Mouse (Mus musculus): Measurements from ENCODE around the gene Pld3. TPM values are rescaled to one million over a fixed set of nuclear protein-coding genes. Genes with fewer than 3 reads are reported as not detected.
A peak's percentile ranks its signal among the peaks of the same experiment; 100 is the strongest.
"Not testable (repeated sequence)": the region's sequence is repeated elsewhere in the genome, so short reads cannot be mapped to it uniquely, and the experiment has no call there.

Pld3 gene
- total RNA-seq, 2 experiments from 2014 or later = 3.8 to 6.3 TPM

DNA sequence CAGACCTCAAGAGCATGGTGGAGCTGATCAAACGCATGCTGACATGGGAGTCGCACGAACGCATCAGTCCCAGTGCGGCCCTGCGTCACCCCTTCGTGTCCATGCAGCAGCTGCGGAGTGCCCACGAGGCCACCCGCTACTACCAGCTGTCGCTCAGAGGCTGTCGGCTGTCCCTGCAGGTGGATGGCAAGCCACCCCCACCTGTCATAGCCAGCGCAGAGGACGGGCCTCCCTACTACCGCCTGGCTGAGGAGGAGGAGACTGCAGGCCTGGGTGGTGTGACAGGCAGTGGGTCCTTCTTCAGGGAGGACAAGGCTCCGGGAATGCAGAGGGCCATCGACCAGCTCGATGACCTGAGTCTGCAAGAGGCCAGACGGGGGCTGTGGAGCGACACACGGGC, 23.9 kb downstream of the Pld3 start:
- ATAC-seq (replicated peaks; ENCODE audit: poor library complexity, severe bottlenecking) = no peak

DNA sequence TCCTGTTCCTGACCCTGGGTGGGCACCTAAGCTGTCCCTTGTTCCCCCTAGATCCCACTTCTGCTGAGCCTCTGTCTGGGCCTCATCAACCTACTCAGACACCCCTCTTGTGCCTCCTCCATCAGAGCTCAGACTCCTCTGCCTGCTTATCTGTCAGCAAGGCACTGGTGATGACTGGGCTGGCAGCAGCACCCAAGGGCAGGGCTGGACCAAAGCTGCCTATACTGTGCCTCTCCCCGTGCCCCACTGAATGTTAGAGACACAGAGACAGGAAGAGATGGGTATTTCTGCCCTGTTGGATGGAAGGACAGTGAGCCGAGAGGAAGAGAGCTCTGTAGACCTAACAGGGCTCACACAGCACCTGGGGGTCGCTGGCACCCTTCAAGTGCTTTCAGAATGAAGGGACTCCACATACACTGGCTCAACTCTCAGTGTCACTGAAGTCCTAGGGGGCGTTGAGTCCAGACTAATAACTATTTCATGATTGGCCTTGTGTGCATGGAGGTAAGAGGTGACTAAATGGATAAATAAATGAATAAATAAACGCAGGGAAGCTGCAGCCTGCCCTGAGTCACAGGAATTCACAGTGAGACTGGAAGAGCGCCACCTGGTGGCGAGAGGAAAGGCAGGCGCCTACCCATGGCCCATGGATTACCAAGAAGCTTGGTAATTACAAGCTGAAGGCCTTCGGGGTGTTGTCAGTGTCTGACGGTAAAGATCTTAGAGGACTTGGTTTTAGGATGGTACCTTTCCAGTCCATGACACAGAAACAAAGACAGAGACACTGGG, 26.8 kb downstream of the Pld3 start:
- peak; percentile 73 for ATAC-seq (replicated peaks; ENCODE audit: poor library complexity, severe bottlenecking)

DNA sequence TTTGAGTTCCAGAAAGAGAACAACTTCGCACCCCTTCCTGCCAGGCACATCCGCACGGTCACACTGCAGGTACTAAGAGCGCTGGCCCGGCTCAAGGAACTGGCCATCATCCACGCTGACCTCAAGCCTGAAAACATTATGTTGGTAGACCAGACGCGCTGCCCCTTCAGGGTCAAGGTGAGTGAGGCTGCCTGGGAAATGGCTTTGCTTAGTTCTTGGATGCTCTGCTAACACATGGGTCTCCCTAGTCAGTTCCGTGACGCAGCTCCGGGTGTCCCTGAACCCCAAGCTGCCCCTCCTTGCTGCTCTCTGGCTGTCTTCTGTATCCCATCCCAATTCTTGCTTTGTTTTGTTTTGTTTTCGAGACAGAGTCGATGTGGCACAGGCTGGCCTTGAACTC, 29.2 kb downstream of the Pld3 start:
- no peak for ATAC-seq (replicated peaks; ENCODE audit: poor library complexity, severe bottlenecking)

DNA sequence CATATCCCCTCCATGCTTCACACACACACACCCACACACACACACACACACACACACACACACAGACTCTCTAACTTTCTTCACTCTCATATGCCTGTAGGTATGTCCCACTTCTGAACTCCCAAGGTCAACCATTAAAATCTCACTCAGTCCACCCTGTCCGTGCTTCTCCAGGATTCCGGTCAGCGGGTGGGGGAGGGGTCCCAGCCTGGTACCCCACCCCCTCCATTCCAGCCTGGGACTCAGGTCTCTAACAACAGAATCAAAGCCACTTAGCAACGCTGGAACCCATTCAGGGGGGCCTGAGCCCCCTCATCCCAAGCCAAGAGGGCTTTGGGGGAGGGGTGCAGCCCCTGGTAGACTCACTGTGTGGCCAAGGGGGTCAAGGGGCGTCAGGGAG, 30.1 kb downstream of the Pld3 start, which contains the start of gene Hipk4:
TSS of gene Hipk4 (plus strand) at position 301 of the 400 bp plus-strand sequence.
- no peak for ATAC-seq (replicated peaks; ENCODE audit: poor library complexity, severe bottlenecking)

DNA sequence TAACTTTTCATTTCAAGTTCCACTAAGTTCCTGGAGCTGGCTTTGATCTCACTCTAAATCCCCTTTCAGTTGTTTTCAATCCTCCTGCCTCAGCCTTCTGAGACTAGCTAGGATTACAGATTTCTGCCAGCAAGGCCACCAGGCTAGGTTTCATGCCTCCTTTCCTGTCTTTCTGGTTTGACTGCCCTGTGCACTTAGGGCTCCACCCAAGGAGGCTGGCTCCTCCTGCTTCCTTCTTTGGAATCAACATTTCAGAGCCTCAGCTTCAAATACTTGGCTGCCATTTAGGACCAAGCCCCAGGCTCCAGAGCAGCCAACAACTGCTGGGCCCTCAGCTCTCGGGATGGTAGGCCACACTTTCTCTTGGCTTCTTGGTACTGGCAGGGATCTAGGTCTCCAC, 32.4 kb downstream of the Pld3 start:
- no peak for ATAC-seq (replicated peaks; ENCODE audit: poor library complexity, severe bottlenecking)

DNA sequence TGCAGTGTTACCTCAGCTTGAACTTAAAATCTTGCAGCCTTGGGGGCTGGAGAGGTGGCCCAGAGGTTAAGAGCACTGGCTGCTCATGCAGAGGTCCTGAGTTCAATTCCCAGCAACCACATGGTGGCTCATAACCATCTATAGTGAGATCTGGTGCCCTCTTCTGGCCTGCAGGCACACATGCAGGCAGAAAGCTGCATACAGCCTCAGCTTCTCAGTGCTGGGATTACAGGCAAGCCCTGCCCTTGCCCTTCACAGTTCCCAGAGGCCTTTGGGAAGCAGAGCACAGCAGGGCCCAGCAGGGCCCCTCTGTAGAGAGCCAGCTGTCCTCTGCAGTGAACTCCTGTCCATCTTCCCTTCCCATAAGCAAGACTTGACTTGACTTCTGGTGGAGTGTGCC, 32.9 kb downstream of the Pld3 start:
- ATAC-seq (replicated peaks; ENCODE audit: poor library complexity, severe bottlenecking) = no peak

DNA sequence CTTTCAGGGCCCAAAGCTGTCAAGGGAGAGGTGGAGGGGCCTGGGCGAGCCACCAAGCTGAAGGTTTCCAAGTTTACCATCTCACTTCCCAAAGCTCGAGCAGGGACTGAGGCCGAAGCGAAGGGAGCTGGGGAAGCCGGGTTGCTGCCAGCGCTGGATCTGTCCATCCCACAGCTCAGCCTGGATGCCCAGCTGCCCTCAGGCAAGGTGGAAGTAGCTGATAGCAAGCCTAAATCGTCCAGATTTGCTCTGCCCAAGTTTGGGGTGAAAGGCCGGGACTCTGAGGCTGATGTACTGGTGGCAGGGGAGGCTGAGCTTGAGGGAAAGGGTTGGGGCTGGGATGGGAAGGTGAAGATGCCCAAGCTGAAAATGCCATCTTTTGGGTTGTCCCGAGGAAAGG, 34.7 kb downstream of the Pld3 start:
- ATAC-seq (replicated peaks; ENCODE audit: poor library complexity, severe bottlenecking) = no peak

DNA sequence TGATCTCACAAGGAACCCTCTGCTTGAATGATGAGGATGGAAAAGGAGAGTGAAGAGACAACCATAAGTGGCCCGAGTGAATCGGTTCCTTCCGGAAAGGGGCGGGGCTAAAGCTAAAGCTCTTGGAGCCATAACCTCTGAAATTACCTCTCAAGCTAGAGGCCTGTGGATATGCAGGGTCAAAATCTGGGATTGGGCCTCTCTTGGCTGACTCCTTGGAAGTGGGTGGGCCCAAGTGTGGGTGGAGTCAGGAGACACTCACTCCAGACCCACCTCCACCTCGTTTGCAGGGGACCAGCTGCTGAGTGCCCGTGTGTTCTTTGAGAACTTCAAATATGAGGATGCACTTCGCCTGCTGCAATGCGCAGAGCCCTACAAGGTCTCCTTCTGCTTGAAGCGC, 38.1 kb downstream of the Pld3 start:
- ATAC-seq (replicated peaks; ENCODE audit: poor library complexity, severe bottlenecking) = no peak

DNA sequence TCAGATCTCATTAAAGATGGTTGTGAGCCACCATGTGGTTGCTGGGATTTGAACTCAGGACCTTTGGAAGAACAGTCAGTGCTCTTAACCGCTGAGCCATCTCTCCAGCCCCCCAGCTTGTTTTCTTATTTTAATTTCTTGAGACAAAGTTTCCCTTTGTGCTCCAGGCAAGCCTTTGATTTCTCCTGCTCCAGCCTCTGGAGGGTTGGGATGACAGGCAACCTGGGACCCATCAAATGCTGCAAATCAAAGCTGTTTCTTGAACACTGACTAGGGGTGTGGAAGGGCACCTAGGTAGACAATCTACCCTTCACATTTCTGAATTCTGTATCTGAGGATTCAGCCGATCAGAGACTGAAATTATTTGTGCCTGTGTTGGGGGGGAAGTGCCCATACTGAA, 42.2 kb downstream of the Pld3 start:
- no peak for ATAC-seq (replicated peaks; ENCODE audit: poor library complexity, severe bottlenecking)

DNA sequence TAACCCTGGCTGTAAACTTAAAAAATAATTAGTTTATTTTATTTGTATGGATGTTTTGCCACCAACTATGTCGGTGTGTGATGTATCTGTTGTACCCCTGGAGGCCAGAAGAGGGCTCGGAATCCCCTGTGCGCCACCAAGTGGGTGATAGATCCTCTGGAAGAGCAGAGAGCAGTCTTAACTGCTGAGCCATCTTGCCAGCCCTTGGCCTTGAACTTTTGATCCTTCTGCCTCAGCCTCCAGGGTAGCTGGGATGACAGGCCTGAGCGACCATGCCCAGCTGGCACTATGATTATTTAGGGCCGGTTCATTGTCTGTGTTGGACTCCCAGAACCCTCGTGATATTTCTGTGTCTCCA, 44.4 kb downstream of the Pld3 start:
- ATAC-seq (replicated peaks; ENCODE audit: poor library complexity, severe bottlenecking) = peak; percentile 58

DNA sequence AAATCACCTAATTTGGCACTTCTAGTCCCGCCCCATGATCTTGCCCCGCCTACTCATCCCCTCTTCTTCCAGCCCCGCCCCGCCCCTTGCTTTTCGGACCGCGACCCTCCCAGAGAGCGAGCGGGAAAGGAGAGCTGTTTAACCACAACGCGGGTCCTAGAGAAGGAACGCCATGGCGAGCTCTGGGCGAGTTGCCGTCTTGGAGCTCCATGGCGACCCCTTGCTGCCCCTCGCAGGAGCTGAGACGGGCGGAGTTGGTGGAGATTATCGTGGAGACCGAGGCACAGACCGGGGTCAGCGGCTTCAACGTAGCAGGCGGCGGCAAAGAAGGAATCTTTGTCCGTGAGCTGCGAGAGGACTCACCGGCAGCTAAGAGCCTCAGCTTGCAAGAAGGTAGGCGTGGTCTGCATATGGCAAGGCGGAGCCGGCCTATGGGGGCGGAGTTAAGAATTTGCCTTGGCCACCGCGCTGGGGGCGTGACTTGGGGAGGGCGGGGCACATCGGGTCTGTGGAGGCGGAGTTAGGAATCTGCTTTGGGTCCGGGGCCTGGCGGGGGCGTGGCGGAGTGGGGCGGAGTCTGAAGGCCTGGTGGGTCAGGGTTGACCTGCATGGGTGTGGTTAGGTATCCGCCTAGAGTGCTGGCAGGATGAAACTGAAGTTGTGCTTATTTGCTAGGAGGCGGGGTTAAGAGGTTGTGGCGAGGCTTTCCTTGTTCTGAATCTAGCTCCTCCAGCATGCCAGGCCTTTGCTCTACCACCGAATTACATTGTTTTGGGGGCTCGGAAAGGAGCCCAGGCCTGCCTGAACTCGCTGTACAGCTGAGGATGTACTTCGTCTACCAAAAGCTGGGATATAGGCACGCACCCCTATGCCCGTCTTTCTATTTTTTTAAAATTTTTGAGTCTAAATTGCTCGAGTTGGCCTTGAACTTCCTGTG, 45.0 kb downstream of the Pld3 start:
- peak; percentile 88 for ATAC-seq (replicated peaks; ENCODE audit: poor library complexity, severe bottlenecking)

DNA sequence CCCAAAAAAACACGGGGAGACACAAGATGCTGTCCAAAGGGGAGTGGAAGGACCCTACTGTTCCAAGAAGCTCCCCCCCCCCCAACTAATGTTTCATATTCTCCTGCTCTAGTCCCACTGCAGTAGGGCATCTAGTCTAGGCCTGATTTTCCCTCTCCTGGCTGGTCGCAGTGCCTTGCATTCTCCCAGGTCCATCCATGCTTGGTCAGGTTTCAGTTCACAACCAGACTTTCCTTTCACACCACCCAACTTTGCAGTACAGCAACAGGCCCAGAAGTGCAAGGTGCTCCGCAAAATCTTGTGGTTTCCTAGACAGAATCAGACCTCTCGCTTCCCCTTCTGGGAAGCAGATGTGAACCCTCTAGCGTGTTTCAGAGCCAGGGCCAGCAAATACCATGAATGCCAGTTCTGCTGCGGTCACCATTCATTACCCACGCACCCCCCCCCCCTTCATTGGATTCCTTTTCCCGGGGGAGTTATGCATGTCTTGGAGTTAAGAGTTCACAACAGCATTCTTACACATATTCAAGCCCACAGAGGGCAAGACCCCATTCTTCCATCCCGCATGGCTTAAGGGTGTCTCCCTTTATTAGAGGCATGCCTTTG, 46.1 kb downstream of the Pld3 start:
- ATAC-seq (replicated peaks; ENCODE audit: poor library complexity, severe bottlenecking) = peak; percentile 63

DNA sequence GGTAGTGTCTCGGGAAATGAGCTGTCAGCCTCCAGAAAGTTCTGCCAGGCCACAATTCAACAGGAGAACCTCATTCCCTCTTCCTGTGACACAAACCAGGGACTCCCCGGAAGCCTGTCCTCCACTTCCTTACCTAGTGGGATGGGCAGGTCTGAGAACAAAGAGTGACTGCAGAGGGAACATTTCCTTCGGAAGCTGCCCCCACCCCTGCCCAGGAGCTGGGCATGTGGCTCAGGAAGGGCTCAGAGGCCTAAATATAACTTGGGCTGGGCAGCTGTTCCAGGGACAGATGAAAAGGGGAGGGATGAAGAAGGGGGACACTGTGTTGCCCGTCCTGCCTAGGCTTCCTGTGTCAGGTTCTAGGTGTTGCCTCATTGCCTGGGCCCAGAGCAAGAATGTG, 51.4 kb downstream of the Pld3 start:
- no peak for ATAC-seq (replicated peaks; ENCODE audit: poor library complexity, severe bottlenecking)

DNA sequence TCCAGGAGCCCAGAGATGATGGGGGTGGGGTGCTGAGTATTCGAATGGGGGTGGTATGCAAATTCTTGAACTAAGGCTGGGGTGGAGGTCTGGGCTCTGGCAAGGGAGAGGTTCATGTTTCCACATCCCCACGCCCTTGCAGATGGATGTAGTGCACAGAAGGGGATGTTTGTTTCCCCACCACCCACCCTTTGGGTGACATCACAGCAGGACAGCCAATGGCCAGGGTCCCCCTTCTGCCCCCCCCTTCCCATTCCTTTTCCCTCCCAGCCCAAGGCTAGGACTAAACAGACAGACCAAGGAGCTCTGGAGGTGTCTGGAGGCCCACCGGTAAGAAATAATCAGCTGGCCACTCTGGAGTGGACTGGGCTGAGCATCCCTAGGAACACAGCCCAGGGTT, 54.0 kb downstream of the Pld3 start, which contains the start of gene Prx:
TSS of gene Prx (plus strand) at position 289 of the 400 bp plus-strand sequence.
- no peak for ATAC-seq (replicated peaks; ENCODE audit: poor library complexity, severe bottlenecking)

DNA sequence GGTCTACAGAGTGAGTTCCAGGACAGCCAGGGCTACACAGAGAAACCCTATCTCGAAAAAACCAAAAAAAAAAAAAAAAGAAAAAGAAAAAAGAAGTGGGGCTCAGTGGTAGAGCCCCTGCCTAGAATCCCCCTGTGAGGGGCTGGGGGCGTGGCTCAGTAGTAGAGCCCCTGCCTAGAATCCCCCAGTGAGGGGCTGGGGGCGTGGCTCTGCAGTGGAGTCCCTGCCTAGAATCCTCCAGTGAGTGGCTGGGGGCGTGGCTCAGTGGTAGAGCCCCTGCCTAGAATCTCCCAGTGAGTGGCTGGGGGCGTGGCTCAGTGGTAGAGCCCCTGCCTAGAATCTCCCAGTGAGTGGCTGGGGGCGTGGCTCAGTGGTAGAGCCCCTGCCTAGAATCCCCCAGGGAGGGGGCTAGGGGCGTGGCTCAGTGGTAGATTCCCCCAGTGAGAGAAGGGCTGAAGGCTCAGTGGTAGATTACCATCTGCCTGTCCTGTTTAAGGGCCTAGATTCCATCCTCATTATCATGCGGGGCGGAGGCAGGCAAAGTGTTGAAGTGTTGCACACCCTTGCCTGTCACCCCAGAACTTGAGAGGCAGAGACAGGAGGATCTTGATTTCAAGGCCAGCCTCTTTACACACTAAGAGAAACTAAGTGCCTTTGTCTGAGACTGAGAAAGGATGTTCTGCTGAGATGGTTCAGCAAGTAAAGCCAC, 58.2 kb downstream of the Pld3 start:
- not testable (repeated sequence) for ATAC-seq (replicated peaks; ENCODE audit: poor library complexity, severe bottlenecking)

DNA sequence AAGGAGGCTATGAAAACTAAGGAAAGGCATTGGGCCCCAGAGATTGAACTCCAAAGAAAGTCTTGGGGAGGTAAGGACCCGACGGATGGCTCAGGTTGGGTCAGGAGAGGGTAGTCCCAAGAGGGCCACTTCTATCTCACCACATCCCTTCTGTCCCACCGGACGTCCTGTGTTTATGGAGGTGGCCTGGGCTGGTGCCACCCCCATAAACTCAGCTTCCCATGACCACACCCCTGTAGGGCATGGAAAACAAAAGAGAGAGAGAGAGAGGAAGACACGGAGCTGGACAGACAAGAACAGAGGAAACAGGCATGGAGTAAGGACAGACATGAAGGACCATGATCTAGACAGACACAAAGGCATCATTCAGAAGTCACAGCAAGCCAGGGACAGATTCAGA, 59.6 kb downstream of the Pld3 start:
- no peak for ATAC-seq (replicated peaks; ENCODE audit: poor library complexity, severe bottlenecking)

DNA sequence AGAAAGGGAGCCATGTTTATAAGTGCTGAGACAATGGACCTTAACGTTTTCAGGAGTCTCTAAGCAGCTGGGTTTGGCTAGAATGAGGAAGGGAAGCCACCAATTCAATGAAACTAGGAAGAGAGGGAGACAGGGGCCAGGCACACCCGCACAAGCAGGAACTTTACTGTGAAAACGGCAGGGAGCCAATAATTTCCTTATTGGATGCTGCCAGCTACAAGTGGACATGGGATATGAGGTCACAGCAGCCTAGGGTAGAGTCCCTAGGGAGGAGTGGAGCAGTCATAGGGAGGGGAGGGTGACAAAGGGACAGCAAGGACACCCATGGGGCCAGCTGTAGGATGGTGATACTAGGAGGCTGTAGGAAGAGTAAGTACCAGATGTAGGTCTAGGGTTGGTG, 60.0 kb downstream of the Pld3 start:
- no peak for ATAC-seq (replicated peaks; ENCODE audit: poor library complexity, severe bottlenecking)

DNA sequence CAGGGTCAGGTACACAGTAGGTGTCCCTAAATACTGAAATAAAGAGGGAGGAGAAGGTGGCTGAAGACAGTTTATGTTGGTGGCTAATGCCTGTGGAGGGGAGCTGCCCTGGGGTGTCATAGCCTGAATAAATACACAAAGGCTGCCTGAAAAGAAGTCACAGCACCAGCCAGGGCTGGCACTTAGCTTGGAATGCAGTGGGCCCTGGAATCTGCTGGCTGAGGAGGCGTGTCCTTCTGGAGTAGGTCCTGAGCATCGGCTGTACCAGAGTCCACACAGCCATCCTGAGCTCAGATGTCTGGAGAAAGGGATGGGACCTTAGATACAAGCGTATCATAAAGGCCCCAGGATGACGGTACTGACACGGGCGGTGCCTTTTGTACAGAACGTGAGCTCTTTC, 61.2 kb downstream of the Pld3 start:
- ATAC-seq (replicated peaks; ENCODE audit: poor library complexity, severe bottlenecking) = no peak

DNA sequence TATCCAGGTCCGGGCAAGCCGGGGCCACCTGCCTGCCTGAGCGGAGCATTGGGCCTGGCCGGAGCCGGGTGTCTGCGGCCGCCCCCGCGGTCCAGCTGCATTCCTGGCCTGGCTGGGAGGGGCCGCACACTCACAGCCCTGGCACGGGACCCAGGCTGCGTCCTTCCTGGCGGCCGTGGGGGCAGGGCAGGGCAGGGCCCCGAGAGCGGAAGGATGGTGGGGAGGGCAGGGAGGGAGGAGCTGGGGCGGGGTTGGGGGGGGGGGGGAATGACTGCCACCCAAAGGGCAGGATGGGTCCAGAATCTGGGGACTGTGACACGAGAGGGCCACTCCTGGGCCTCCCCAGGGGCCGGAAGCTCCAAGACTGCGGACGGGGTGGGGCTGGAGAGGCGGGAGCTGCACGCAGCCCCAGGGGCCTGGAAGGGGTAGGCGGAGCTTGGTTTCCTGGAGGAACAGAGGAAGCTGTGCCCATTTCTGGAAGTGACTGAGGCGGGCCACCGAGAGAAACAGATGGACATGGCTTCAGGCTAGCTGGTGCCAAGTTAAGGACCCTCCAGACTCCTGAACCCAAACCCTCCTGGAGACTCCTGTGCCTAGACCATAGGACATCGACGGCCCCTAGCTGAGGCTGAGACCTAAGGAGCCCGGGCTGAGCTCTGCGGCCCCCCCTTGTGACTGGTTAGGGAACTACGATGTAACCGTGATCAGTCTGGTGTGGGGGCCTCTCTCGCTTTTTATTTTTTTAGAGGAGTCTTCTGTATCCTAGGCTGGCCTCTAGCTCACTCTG, 62.3 kb downstream of the Pld3 start:
- peak; percentile 58 for ATAC-seq (replicated peaks; ENCODE audit: poor library complexity, severe bottlenecking)

DNA sequence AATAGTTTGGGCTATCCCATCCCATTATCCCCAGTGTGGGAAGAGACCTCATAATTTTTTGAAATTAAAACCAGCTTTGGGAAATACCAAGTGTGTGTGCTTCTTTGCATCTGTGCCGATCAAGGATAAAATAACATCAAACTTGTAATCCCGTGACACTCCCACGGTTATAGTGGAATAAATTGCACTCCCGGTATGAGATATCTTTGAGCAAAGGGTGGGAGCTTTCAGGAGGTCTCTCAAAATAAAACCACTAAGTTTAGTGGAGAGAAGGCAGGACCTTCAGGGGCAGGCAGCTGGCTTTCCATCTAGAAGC, 62.8 kb downstream of the Pld3 start:
- no peak for ATAC-seq (replicated peaks; ENCODE audit: poor library complexity, severe bottlenecking)
